ENCODE assay signal across 9 mouse cellular contexts in the genomic region with DNA sequence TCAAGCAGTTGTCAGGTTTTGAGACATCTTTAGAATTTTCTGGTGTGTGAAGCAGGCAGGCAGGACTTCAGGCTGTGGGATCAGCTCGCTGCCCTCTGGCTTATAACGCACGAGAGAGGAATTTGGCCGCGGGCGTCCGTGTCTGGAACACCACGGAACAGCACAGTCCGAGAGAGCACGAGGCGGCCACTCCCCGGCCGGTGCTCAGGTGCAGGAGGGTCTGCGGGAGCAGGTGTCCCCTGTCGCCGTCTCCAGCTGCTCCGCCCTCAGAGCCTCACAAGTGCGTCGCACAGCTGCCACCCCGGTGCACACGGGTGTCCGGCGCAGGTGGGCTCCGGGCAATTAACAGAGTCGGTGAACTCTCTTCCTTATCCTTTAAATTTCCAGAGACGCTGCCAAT. TPM values are rescaled to one million over a fixed set of nuclear protein-coding genes. Genes with fewer than 3 reads are reported as not detected.
DNase-seq lines count a peak whose midpoint lies in the region; ATAC-seq and TF ChIP-seq lines count a peak whose summit lies in the region.
"Had no signal": no experiment of that assay in that cellular context is flagged by ENCODE, and none has a peak within 500 bp of the region (broad histone marks: within the 10 kb centered on the region; RNA-seq: fewer than 3 reads in every experiment).

No protein-coding gene starts in this region.

- DNase-seq in heart, adult 18-20 months = no peak
- no peak for DNase-seq in hindbrain, embryonic 14.5 days (ENCODE audit: low spot score)
- no peak for DNase-seq in spleen, postnatal 10 days (ENCODE audit: low spot score in 2 of 2)
- DNase-seq in cerebellum, postnatal 36 days = no peak
- DNase-seq in cerebellum, adult 11 months = no peak

- peaks cover 15% of the 10 kb centered on the region for H3K27me3 ChIP-seq in heart, embryonic 11.5 days (ENCODE audit: control insufficient read depth, insufficient read depth, low read length)
- peaks cover 59% of the 10 kb centered on the region for H3K27me3 ChIP-seq in hindbrain, embryonic 14.5 days (ENCODE audit: control insufficient read depth, insufficient read depth, low read length)
- H3K27me3 ChIP-seq in myocyte (ENCODE audit: control insufficient read depth, insufficient read depth, insufficient read length) = no peaks in the 10 kb centered on the region

- H3K4me2 ChIP-seq in heart, embryonic 11.5 days = peak overlapping the region; percentile 89
- peak overlapping the region; percentile 100 for H3K4me2 ChIP-seq in hindbrain, embryonic 14.5 days (replicated peaks)
- peak overlapping the region; percentile 86 for H3K4me2 ChIP-seq in myocyte (ENCODE audit: low read depth)

- no peak for ATAC-seq in heart, embryonic 11.5 days (replicated peaks; ENCODE audit: insufficient number of reproducible peaks, low FRiP score, low TSS enrichment)
- ATAC-seq in hindbrain, embryonic 14.5 days (ENCODE audit: low FRiP score) = no peak

- H3K79me2 ChIP-seq in myocyte (ENCODE audit: control insufficient read depth, insufficient read depth) = peaks cover 39% of the 10 kb centered on the region

- WGBS in heart, embryonic 11.5 days (ENCODE audit: insufficient replicate concordance) = 2% methylated on average over 26 of the region's 26 CpGs
- 3% methylated on average over 26 of the region's 26 CpGs for WGBS in hindbrain, embryonic 14.5 days

- no peaks in the 10 kb centered on the region for H3K9me3 ChIP-seq in heart, embryonic 11.5 days (replicated peaks; ENCODE audit: control insufficient read depth, low read length)
- no peaks in the 10 kb centered on the region for H3K9me3 ChIP-seq in hindbrain, embryonic 14.5 days (ENCODE audit: control insufficient read depth, low read length)

- H3ac ChIP-seq in myocyte (ENCODE audit: control insufficient read depth, insufficient read length) = peak overlapping the region; percentile 66

- TF ChIP-seq POLR2A in cortical plate, adult 2 months (IDR thresholded peaks at IDR 0.05; ENCODE audit: extremely low read depth, insufficient read depth, low read length) = no peak
- TF ChIP-seq POLR2A in myocyte (IDR thresholded peaks at IDR 0.05; ENCODE audit: insufficient read length, low read depth) = no peak

- H3K36me3 ChIP-seq in heart, embryonic 11.5 days (ENCODE audit: control insufficient read depth, insufficient read depth, low read length) = no peaks in the 10 kb centered on the region
- H3K36me3 ChIP-seq in hindbrain, embryonic 14.5 days (replicated peaks; ENCODE audit: control insufficient read depth, insufficient read depth) = no peaks in the 10 kb centered on the region
- no peaks in the 10 kb centered on the region for H3K36me3 ChIP-seq in myocyte (ENCODE audit: control insufficient read depth, insufficient read depth)

- H3K9ac ChIP-seq in heart, embryonic 11.5 days (ENCODE audit: low read depth, low read length) = peak overlapping the region; percentile 97
- H3K9ac ChIP-seq in hindbrain, embryonic 14.5 days = no peak overlapping the region; the same call in 1 of the 2 replicates

- H3K27ac ChIP-seq in heart, embryonic 11.5 days (ENCODE audit: low read depth, low read length) = peak overlapping the region; percentile 92
- no peak overlapping the region for H3K27ac ChIP-seq in cortical plate, adult 2 months (ENCODE audit: insufficient read depth, low read length)
- no peak overlapping the region for H3K27ac ChIP-seq in hindbrain, embryonic 14.5 days

- TF ChIP-seq CTCF in cortical plate, adult 2 months (IDR thresholded peaks at IDR 0.05; ENCODE audit: extremely low read depth, insufficient read depth, low read length) = no peak

- peak overlapping the region; percentile 77 for H3K4me3 ChIP-seq in heart, embryonic 11.5 days (ENCODE audit: low read depth, low read length)
- H3K4me3 ChIP-seq in cortical plate, adult 2 months (ENCODE audit: insufficient read depth, low read length) = peak overlapping the region; percentile 40; the same call in 1 of the 2 replicates
- peak overlapping the region; percentile 60 for H3K4me3 ChIP-seq in hindbrain, embryonic 14.5 days (replicated peaks; ENCODE audit: low read length)
- H3K4me3 ChIP-seq in myocyte = peak overlapping the region; percentile 52

- peaks cover 13% of the 10 kb centered on the region for H3K4me1 ChIP-seq in heart, embryonic 11.5 days (ENCODE audit: control insufficient read depth, insufficient read depth, low read length)
- H3K4me1 ChIP-seq in cortical plate, adult 2 months (ENCODE audit: control insufficient read depth, insufficient read depth, low read length) = peaks cover 2% of the 10 kb centered on the region; the same call in 1 of the 2 replicates
- peaks cover 12% of the 10 kb centered on the region for H3K4me1 ChIP-seq in hindbrain, embryonic 14.5 days (replicated peaks; ENCODE audit: control insufficient read depth, insufficient read depth, low read length)

TF ChIP-seq in myocyte, 11 proteins besides CTCF, POLR2A, EP300 and RAD21:
- TF ChIP-seq E2F4 (IDR thresholded peaks at IDR 0.05; ENCODE audit: insufficient read depth) = no peak
- TF ChIP-seq POLR2AphosphoS2 (IDR thresholded peaks at IDR 0.05; ENCODE audit: insufficient read length, low read depth) = no peak
- no peak for TF ChIP-seq CEBPB (IDR thresholded peaks at IDR 0.05; ENCODE audit: insufficient read depth, poor library complexity, severe bottlenecking)
- TF ChIP-seq MYOD1 (IDR thresholded peaks at IDR 0.05; ENCODE audit: control insufficient read depth in 1 of 3, insufficient read length in 2 of 3, low read depth in 2 of 3) = peak in 2 of 3 experiments; percentile 91 to 96
- no peak for TF ChIP-seq REST (IDR thresholded peaks at IDR 0.05; ENCODE audit: insufficient read depth, insufficient read length)
- TF ChIP-seq MAX (IDR thresholded peaks at IDR 0.05; ENCODE audit: low read depth) = no peak
- TF ChIP-seq TCF12 (IDR thresholded peaks at IDR 0.05; ENCODE audit: insufficient read depth, poor library complexity, severe bottlenecking) = peak; percentile 55
- TF ChIP-seq USF1 (IDR thresholded peaks at IDR 0.05; ENCODE audit: low read depth) = no peak
- TF ChIP-seq TCF3 (IDR thresholded peaks at IDR 0.05; ENCODE audit: insufficient read length, low read depth) = peak; percentile 95
- peak in 2 of 3 experiments; percentile 97 to 98 for TF ChIP-seq MYOG (IDR thresholded peaks at IDR 0.05; ENCODE audit: control insufficient read depth in 1 of 3, insufficient read depth in 1 of 3, insufficient read length in 2 of 3, low read depth in 2 of 3)
- TF ChIP-seq SRF (IDR thresholded peaks at IDR 0.05; ENCODE audit: control insufficient read depth, insufficient read length, low read depth) = no peak

RNA-seq across cellular contexts. Expression of gene Rbm20, which starts 0.9 kb away (rescaled TPM):
- polyA plus RNA-seq in heart, embryonic 11.5 days (2014; fragmentation: Nextera tagmentation; extraction: Ambion mirVana) = 25.0 and 36.4 TPM in 2 replicates
- total RNA-seq in heart, adult 18-20 months (2021) = 100 to 1,000 TPM; 175 to 184 TPM
- 2.8 and 3.1 TPM in 2 replicates for polyA plus RNA-seq in cortical plate, adult 2 months (2012; rRNA removed)
- 0.87 and 0.94 TPM in 2 replicates for polyA plus RNA-seq in hindbrain, embryonic 14.5 days (2014; fragmentation: Nextera tagmentation; extraction: Ambion mirVana)
- 35.4 TPM for polyA plus RNA-seq in myocyte (2012; fragmentation: generic; extraction: Trizol)
- total RNA-seq: hematopoietic stem cell, adult 5-6 weeks had no signal
